Mouse (Mus musculus) midbrain, embryonic 14.5 days (tissue): ENCODE results near the gene Kif17. TPM values are rescaled to one million over a fixed set of nuclear protein-coding genes. Genes with fewer than 3 reads are reported as not detected.
A peak's percentile ranks its signal among the peaks of the same experiment; 100 is the strongest.

ENCODE experiments used
- ATAC-seq: fragments of 200-750 bp; cut with Nextera tagmentation; 2 replicates; pipeline ENCODE4 v1.8.0; 2017; ENCODE audit warnings: moderate number of reproducible peaks, moderate library complexity; ENCODE audit not compliant: low FRiP score, low TSS enrichment
- DNase-seq: peaks from one replicate; pipeline ENCODE4 v3.0.0-alpha.2; 2015
- H3K27ac ChIP-seq: fragments of 300-500 bp; sonication (generic); replicated peaks from 2 replicates; pipeline ENCODE4 v1.5.1; 2014; ENCODE audit warnings: mild to moderate bottlenecking, low read depth, low read length, moderate library complexity
- H3K27me3 ChIP-seq: fragments of 300-500 bp; sonication (generic); 2 replicates; pipeline ENCODE4 v1.6.1; 2014; ENCODE audit warnings: low read length, control low read depth, mixed read lengths; ENCODE audit not compliant: control insufficient read depth, insufficient read depth
- H3K36me3 ChIP-seq: fragments of 300-500 bp; sonication (generic); 2 replicates; pipeline ENCODE4 v1.6.1; 2014; ENCODE audit warnings: low read length, control low read depth; ENCODE audit not compliant: control insufficient read depth, insufficient read depth
- H3K4me1 ChIP-seq: fragments of 300-500 bp; sonication (generic); 2 replicates; pipeline ENCODE4 v1.6.1; 2014; ENCODE audit warnings: mild to moderate bottlenecking, antibody characterized with exemption, low read length, control low read depth; ENCODE audit not compliant: control insufficient read depth, insufficient read depth
- H3K4me2 ChIP-seq: fragments of 300-500 bp; sonication (generic); 2 replicates; pipeline ENCODE4 v1.6.1; 2014; ENCODE audit warnings: mild to moderate bottlenecking, low read length, moderate library complexity
- H3K4me3 ChIP-seq: fragments of 300-500 bp; sonication (generic); replicated peaks from 2 replicates; pipeline ENCODE4 v1.5.1; 2014; ENCODE audit warnings: low read depth, low read length
- H3K9ac ChIP-seq: fragments of 300-500 bp; sonication (generic); replicated peaks from 2 replicates; pipeline ENCODE4 v1.6.1; 2014; ENCODE audit warnings: mild to moderate bottlenecking, low read length, moderate library complexity
- H3K9me3 ChIP-seq: fragments of 300-500 bp; sonication (generic); 2 replicates; pipeline ENCODE4 v1.6.1; 2016; ENCODE audit warnings: low read length, control low read depth, mixed read lengths; ENCODE audit not compliant: control insufficient read depth
- WGBS: fragments of 180-500 bp; shearing (Covaris S2); extraction: QIAGEN DNeasy Blood & Tissue Kit; methylation state at CpG from one replicate; pipeline ENCODE4 v1.1.7; 2014; 5-methylcytosine and 5-hydroxymethylcytosine counted together
- polyA plus RNA-seq: library from polyadenylated mRNA; unstranded; fragments of >200 nt; fragmentation: Nextera tagmentation; extraction: Ambion mirVana; gene quantifications from 2 replicates; pipeline ENCODE4 v1.2.1, GENCODE M21; 2014

Gene Kif17
- 2.5 and 2.9 TPM in 2 replicates for polyA plus RNA-seq

- peaks cover 10% of the 10 kb centered on the region; the same call in 1 of the 2 replicates for H3K27me3 ChIP-seq
Measured at GRCm38 (mm10) chr4:138250088-138250960, at the start of gene Kif17, which contains the start of gene Sh2d5. TSS of gene Kif17 (plus strand) at chr4:138250435. TSS of gene Sh2d5 (plus strand) at chr4:138250403.

GRCm38 (mm10) chr4:138200769-138201168, 49.5 kb upstream of the Kif17 start:
- ATAC-seq = no peak
- WGBS = 94% methylated on average over 3 of the region's 3 CpGs
- no peak overlapping the region for H3K27ac ChIP-seq
- no peak overlapping the region for H3K9ac ChIP-seq
- no peaks in the 10 kb centered on the region for H3K27me3 ChIP-seq
- no peaks in the 10 kb centered on the region for H3K4me1 ChIP-seq
- H3K36me3 ChIP-seq = peaks cover 92% of the 10 kb centered on the region
- H3K4me3 ChIP-seq = no peak overlapping the region
- DNase-seq = no peak
- no peak overlapping the region for H3K4me2 ChIP-seq
- no peaks in the 10 kb centered on the region for H3K9me3 ChIP-seq

More at GRCm38 (mm10) chr4:138250088-138250960, at the start of gene Kif17, which contains the start of gene Sh2d5:
- DNase-seq (peak; percentile 93), ATAC-seq (peak; percentile 90)
- Histone ChIP-seq H3K9me3 (no peaks in the 10 kb centered on the region), H3K27ac (peak within 1 kb of the TSS; percentile 60), H3K4me3 (peak within 1 kb of the TSS; percentile 58), H3K4me2 (peak within 1 kb of the TSS; percentile 95), H3K9ac (peak within 1 kb of the TSS; percentile 63), H3K36me3 (peaks cover 18% of the 10 kb centered on the region), H3K4me1 (peaks cover 30% of the 10 kb centered on the region)
- WGBS = under 1% methylated on average over 74 of the region's 74 CpGs

- 90% methylated on average over 9 of the region's 9 CpGs for WGBS
Measured at GRCm38 (mm10) chr4:138201696-138202095, 48.5 kb upstream of the Kif17 start.

GRCm38 (mm10) chr4:138210116-138210515, 40.1 kb upstream of the Kif17 start:
- ATAC-seq (no peak), DNase-seq (no peak)
- Histone ChIP-seq H3K4me1 (no peaks in the 10 kb centered on the region), H3K36me3 (peaks cover 48% of the 10 kb centered on the region), H3K9ac (no peak overlapping the region), H3K4me3 (no peak overlapping the region), H3K4me2 (no peak overlapping the region), H3K27me3 (no peaks in the 10 kb centered on the region), H3K27ac (no peak overlapping the region), H3K9me3 (no peaks in the 10 kb centered on the region)
- 90% methylated on average over 5 of the region's 5 CpGs for WGBS

More at GRCm38 (mm10) chr4:138201696-138202095, 48.5 kb upstream of the Kif17 start:
- H3K36me3 ChIP-seq = peaks cover 91% of the 10 kb centered on the region
- no peak overlapping the region for H3K4me2 ChIP-seq
- no peak for ATAC-seq
- H3K27me3 ChIP-seq = no peaks in the 10 kb centered on the region
- H3K4me1 ChIP-seq = no peaks in the 10 kb centered on the region
- DNase-seq = no peak
- no peak overlapping the region for H3K9ac ChIP-seq
- H3K4me3 ChIP-seq = no peak overlapping the region
- no peak overlapping the region for H3K27ac ChIP-seq
- H3K9me3 ChIP-seq = no peaks in the 10 kb centered on the region

DNA sequence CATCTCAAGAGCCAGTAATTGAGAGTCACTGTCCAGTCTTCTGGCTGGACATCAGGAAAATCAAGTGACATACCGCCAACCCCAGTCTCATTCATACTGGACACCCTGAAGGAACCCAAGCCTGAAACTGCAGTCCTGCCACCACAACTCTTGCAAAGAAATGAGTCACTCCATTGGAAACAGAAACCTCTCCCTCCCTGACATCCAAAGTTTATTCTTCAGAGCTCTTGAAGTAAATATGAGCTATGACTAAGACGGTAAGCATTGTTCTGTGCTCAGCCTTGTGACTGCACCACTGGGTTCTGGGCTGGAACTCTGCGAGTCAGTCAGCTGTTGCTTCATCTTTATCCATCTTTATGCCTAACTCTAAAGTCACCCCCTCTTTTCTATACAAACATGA, 36.4 kb upstream of the Kif17 start:
- Histone ChIP-seq H3K27me3 (no peaks in the 10 kb centered on the region), H3K4me3 (no peak overlapping the region), H3K9ac (no peak overlapping the region), H3K4me1 (peaks cover 15% of the 10 kb centered on the region), H3K36me3 (peaks cover 21% of the 10 kb centered on the region), H3K9me3 (no peaks in the 10 kb centered on the region), H3K27ac (no peak overlapping the region), H3K4me2 (no peak overlapping the region)
- no peak for DNase-seq
- no peak for ATAC-seq
- 87% methylated on average over 3 of the region's 3 CpGs for WGBS

GRCm38 (mm10) chr4:138215671-138216199, 34.5 kb upstream of the Kif17 start:
- H3K27ac ChIP-seq = peak overlapping the region; percentile 100
- ATAC-seq (no peak), DNase-seq (peak; percentile 8)
- H3K4me3 ChIP-seq = peak overlapping the region; percentile 94
- WGBS = 41% methylated on average over 13 of the region's 13 CpGs
- peaks cover 23% of the 10 kb centered on the region for H3K4me1 ChIP-seq
- H3K9me3 ChIP-seq = no peaks in the 10 kb centered on the region
- no peaks in the 10 kb centered on the region for H3K27me3 ChIP-seq
- H3K9ac ChIP-seq = peak overlapping the region; percentile 99
- H3K36me3 ChIP-seq = peaks cover 10% of the 10 kb centered on the region; the same call in 1 of the 2 replicates
- peak overlapping the region; percentile 78 for H3K4me2 ChIP-seq

DNA sequence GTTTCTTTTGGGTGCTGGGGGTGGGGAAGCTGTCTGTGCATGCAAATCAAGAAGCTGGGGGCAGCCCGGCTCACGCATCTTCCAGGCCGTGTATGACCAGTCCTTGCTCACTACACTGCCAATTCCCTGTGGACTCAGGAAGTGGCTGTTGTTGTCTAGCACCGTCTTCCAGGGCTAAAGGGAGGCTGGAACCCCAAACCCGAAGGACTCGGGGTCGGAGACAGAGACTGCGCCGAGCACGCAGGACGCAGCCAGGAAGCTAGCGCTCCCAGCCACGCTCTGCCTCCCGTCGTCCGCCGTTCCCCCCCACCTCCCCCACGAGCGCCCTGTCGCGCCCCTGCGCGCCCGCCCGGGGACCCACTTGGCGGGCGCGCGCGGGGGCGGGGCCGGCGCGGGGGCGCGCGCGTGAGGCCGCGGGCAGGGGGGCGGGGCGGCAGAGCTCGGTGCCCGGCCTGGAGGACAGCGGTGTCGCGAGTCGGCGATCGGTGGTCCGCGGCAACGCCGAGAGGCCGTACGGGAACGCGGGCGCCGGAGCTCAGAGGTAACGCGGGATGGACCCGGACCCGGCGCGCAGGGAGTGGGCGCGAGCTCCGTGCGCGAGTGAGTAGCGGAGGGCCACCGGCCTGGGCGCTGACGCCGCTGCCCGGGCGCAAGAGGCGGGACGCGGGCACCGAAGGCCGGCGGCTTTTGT, 33.9 kb upstream of the Kif17 start, which contains the start of gene Hp1bp3:
Gene Hp1bp3 (plus strand): TSS at position 97 of the 691 bp plus-strand sequence.
- Histone ChIP-seq H3K36me3 (peaks cover 8% of the 10 kb centered on the region; the same call in 1 of the 2 replicates), H3K27me3 (no peaks in the 10 kb centered on the region), H3K4me1 (peaks cover 23% of the 10 kb centered on the region), H3K9me3 (no peaks in the 10 kb centered on the region), H3K4me3 (peak within 1 kb of the TSS; percentile 94), H3K27ac (peak within 1 kb of the TSS; percentile 100), H3K4me2 (peak within 1 kb of the TSS; percentile 92), H3K9ac (peak within 1 kb of the TSS; percentile 99)
- peak; percentile 84 for ATAC-seq
- peak; percentile 93 for DNase-seq
- 1% methylated on average over 79 of the region's 84 CpGs for WGBS

DNA sequence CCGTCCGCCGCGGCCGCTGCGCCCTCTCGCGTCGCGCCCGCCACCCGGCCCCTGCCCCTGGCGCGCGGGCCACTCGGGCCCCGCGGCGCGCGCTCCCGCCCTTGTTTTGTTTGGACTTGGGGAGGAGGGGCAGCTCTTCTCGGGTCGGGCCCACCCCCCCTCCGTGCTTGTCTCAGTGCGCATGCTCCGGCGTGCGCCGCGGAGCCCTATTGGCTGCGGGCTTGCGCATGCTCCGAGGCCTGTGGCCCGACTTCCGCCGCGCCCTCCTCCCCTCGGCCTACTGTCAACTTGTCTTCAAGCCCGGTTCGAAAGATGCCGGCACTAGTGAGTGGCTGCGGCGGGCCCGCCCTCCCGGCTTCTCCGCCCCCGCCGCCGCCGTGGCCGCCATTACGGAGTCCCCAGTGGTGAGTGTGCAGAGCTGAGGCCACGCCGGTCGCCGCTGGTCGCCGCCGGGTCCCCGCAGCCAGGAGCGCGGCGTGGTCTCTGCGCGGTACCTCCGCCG, 33.3 kb upstream of the Kif17 start:
- Histone ChIP-seq H3K9ac (peak overlapping the region; percentile 99), H3K27me3 (no peaks in the 10 kb centered on the region), H3K27ac (peak overlapping the region; percentile 100), H3K9me3 (no peaks in the 10 kb centered on the region), H3K4me3 (peak overlapping the region; percentile 94), H3K36me3 (peaks cover 8% of the 10 kb centered on the region), H3K4me2 (peak overlapping the region; percentile 92), H3K4me1 (peaks cover 23% of the 10 kb centered on the region)
- under 1% methylated on average over 58 of the region's 68 CpGs for WGBS
- ATAC-seq (peak; percentile 95), DNase-seq (peak; percentile 99)
